Mouse (Mus musculus) myocyte (in vitro differentiated cells): ENCODE data around the gene Chl1. TPM values are rescaled to one million over a fixed set of nuclear protein-coding genes. Genes with fewer than 3 reads are reported as not detected.

Experiments
- H3K27me3 ChIP-seq: one replicate; pipeline ENCODE4 v1.6.1; 2011; ENCODE audit not compliant: control insufficient read depth, insufficient read depth, insufficient read length
- H3K36me3 ChIP-seq: one replicate; pipeline ENCODE4 v1.6.1; 2011; ENCODE audit not compliant: control insufficient read depth, insufficient read depth
- H3K4me2 ChIP-seq: one replicate; pipeline ENCODE4 v1.6.1; 2011; ENCODE audit warnings: low read depth, control low read depth
- H3K4me3 ChIP-seq: one replicate; pipeline ENCODE4 v1.5.1; 2011; ENCODE audit warnings: mild to moderate bottlenecking, control low read depth, moderate library complexity
- H3K79me2 ChIP-seq: one replicate; pipeline ENCODE4 v1.6.1; 2011; ENCODE audit not compliant: control insufficient read depth, insufficient read depth
- H3ac ChIP-seq: one replicate; pipeline ENCODE4 v1.6.1; 2011; ENCODE audit not compliant: control insufficient read depth, insufficient read length
- CEBPB ChIP-seq: IDR thresholded peaks from 2 replicates; pipeline ENCODE4 v1.6.1; 2011; ENCODE audit warnings: mild to moderate bottlenecking, moderate library complexity; ENCODE audit not compliant: poor library complexity, insufficient read depth, severe bottlenecking
- E2F4 ChIP-seq: IDR thresholded peaks from one replicate; pipeline ENCODE4 v1.6.1; 2011; ENCODE audit warnings: mild to moderate bottlenecking, control low read depth, moderate library complexity; ENCODE audit not compliant: insufficient read depth
- MAX ChIP-seq: IDR thresholded peaks from one replicate; pipeline ENCODE4 v1.6.1; 2011; ENCODE audit warnings: low read depth, mild to moderate bottlenecking, control low read depth
- MYOD1 ChIP-seq, 3 experiments: IDR thresholded peaks; one replicate each; pipeline ENCODE4 v1.6.1; 2011; ENCODE audit warnings: control low read depth in 2 of 3, low read depth in 2 of 3, mild to moderate bottlenecking in 2 of 3, moderate library complexity in 1 of 3; ENCODE audit not compliant: insufficient read length in 2 of 3, control insufficient read depth in 1 of 3
- MYOG ChIP-seq, 3 experiments: IDR thresholded peaks; one replicate each; pipeline ENCODE4 v1.6.1; 2011; ENCODE audit warnings: control low read depth in 2 of 3, low read depth in 2 of 3, mild to moderate bottlenecking in 2 of 3; ENCODE audit not compliant: insufficient read length in 2 of 3, control insufficient read depth in 1 of 3, insufficient read depth in 1 of 3
- POLR2A ChIP-seq: IDR thresholded peaks from one replicate; pipeline ENCODE4 v1.6.1; 2011; ENCODE audit warnings: low read depth, mild to moderate bottlenecking, control low read depth, moderate library complexity; ENCODE audit not compliant: insufficient read length
- POLR2AphosphoS2 ChIP-seq: IDR thresholded peaks from one replicate; pipeline ENCODE4 v1.6.1; 2011; ENCODE audit warnings: low read depth, control low read depth; ENCODE audit not compliant: insufficient read length
- REST ChIP-seq: IDR thresholded peaks from one replicate; pipeline ENCODE4 v1.6.1; 2011; ENCODE audit warnings: mild to moderate bottlenecking, control low read depth, moderate library complexity; ENCODE audit not compliant: insufficient read depth, insufficient read length
- SRF ChIP-seq: IDR thresholded peaks from one replicate; pipeline ENCODE4 v1.6.1; 2011; ENCODE audit warnings: low read depth; ENCODE audit not compliant: control insufficient read depth, insufficient read length
- TCF12 ChIP-seq: IDR thresholded peaks from one replicate; pipeline ENCODE4 v1.6.1; 2011; ENCODE audit warnings: mild to moderate bottlenecking, control low read depth; ENCODE audit not compliant: poor library complexity, insufficient read depth, severe bottlenecking
- TCF3 ChIP-seq: IDR thresholded peaks from one replicate; pipeline ENCODE4 v1.6.1; 2011; ENCODE audit warnings: low read depth, control low read depth; ENCODE audit not compliant: insufficient read length
- USF1 ChIP-seq: IDR thresholded peaks from one replicate; pipeline ENCODE4 v1.6.1; 2011; ENCODE audit warnings: low read depth, mild to moderate bottlenecking, control low read depth, moderate library complexity
- polyA plus RNA-seq: library from polyadenylated mRNA; unstranded; fragments of >200 nt; fragmentation: generic; extraction: Trizol; gene quantifications from one replicate; pipeline ENCODE4 v1.2.1, GENCODE M21; 2012; ENCODE audit warnings: missing spikeins

The Chl1 gene
- polyA plus RNA-seq, 1 experiment: not detected

GRCm38 (mm10) chr6:103602070-103602469 lies 91.7 kb downstream of the Chl1 start:
- Histone ChIP-seq H3K36me3 (no peaks in the 10 kb centered on the region), H3ac (no peak overlapping the region), H3K27me3 (no peaks in the 10 kb centered on the region), H3K4me2 (no peak overlapping the region), H3K79me2 (no peaks in the 10 kb centered on the region), H3K4me3 (no peak overlapping the region)
- no peak for TF ChIP-seq CEBPB
- no peak for TF ChIP-seq POLR2AphosphoS2
- no peak for TF ChIP-seq TCF12
- no peak for TF ChIP-seq E2F4
- TF ChIP-seq MYOD1 (IDR thresholded peaks at IDR 0.05; ENCODE audit: control insufficient read depth in 1 of 3, insufficient read length in 2 of 3, low read depth in 2 of 3): no peak
- TF ChIP-seq REST: no peak
- TF ChIP-seq TCF3: no peak
- no peak for TF ChIP-seq POLR2A
- TF ChIP-seq USF1: no peak
- TF ChIP-seq MYOG (IDR thresholded peaks at IDR 0.05; ENCODE audit: control insufficient read depth in 1 of 3, insufficient read depth in 1 of 3, insufficient read length in 2 of 3, low read depth in 2 of 3): no peak
- no peak for TF ChIP-seq SRF
- TF ChIP-seq MAX: no peak

- Histone ChIP-seq H3ac (no peak overlapping the region), H3K36me3 (no peaks in the 10 kb centered on the region), H3K27me3 (no peaks in the 10 kb centered on the region), H3K79me2 (no peaks in the 10 kb centered on the region), H3K4me2 (no peak overlapping the region), H3K4me3 (no peak overlapping the region)
- TF ChIP-seq TCF3: no peak
These were observed 100.3 kb downstream of the Chl1 start for GRCm38 (mm10) chr6:103610656-103611055.

- no peak for TF ChIP-seq POLR2A
- Histone ChIP-seq H3K27me3 (no peaks in the 10 kb centered on the region), H3ac (no peak overlapping the region), H3K4me2 (no peak overlapping the region), H3K36me3 (no peaks in the 10 kb centered on the region), H3K4me3 (no peak overlapping the region), H3K79me2 (no peaks in the 10 kb centered on the region)
These were observed 102.2 kb downstream of the Chl1 start for GRCm38 (mm10) chr6:103612626-103613025.

GRCm38 (mm10) chr6:103613714-103614113 lies 103.3 kb downstream of the Chl1 start:
- Histone ChIP-seq H3K4me2 (no peak overlapping the region), H3K36me3 (no peaks in the 10 kb centered on the region)
- TF ChIP-seq CEBPB: no peak
- no peak for TF ChIP-seq POLR2A
- no peak for TF ChIP-seq MYOG (IDR thresholded peaks at IDR 0.05; ENCODE audit: control insufficient read depth in 1 of 3, insufficient read depth in 1 of 3, insufficient read length in 2 of 3, low read depth in 2 of 3)
- TF ChIP-seq USF1: no peak
- no peak for TF ChIP-seq SRF
- no peak for TF ChIP-seq POLR2AphosphoS2
- TF ChIP-seq REST: no peak
- TF ChIP-seq E2F4: no peak
- no peak for TF ChIP-seq TCF12
- no peak for TF ChIP-seq MYOD1 (IDR thresholded peaks at IDR 0.05; ENCODE audit: control insufficient read depth in 1 of 3, insufficient read length in 2 of 3, low read depth in 2 of 3)
- no peak for TF ChIP-seq TCF3

GRCm38 (mm10) chr6:103615924-103616602 lies 105.7 kb downstream of the Chl1 start:
- TF ChIP-seq TCF12: no peak
- no peak for TF ChIP-seq SRF
- no peak for TF ChIP-seq E2F4
- TF ChIP-seq MYOD1 (IDR thresholded peaks at IDR 0.05; ENCODE audit: control insufficient read depth in 1 of 3, insufficient read length in 2 of 3, low read depth in 2 of 3): no peak
- no peak for TF ChIP-seq POLR2AphosphoS2
- TF ChIP-seq TCF3: no peak
- no peak for TF ChIP-seq CEBPB
- no peak for TF ChIP-seq MAX
- TF ChIP-seq USF1: no peak
- no peak for TF ChIP-seq POLR2A

More at GRCm38 (mm10) chr6:103613714-103614113, 103.3 kb downstream of the Chl1 start:
- Histone ChIP-seq H3ac (no peak overlapping the region), H3K4me3 (no peak overlapping the region), H3K27me3 (no peaks in the 10 kb centered on the region), H3K79me2 (no peaks in the 10 kb centered on the region)

GRCm38 (mm10) chr6:103620880-103621279 lies 110.5 kb downstream of the Chl1 start:
- H3K36me3 ChIP-seq: no peaks in the 10 kb centered on the region
- no peaks in the 10 kb centered on the region for H3K27me3 ChIP-seq
- no peaks in the 10 kb centered on the region for H3K79me2 ChIP-seq
- no peak overlapping the region for H3K4me3 ChIP-seq
- TF ChIP-seq TCF3: no peak
- H3K4me2 ChIP-seq: no peak overlapping the region
- no peak overlapping the region for H3ac ChIP-seq

More at GRCm38 (mm10) chr6:103615924-103616602, 105.7 kb downstream of the Chl1 start:
- H3ac ChIP-seq: no peak overlapping the region
- no peaks in the 10 kb centered on the region for H3K27me3 ChIP-seq
- no peaks in the 10 kb centered on the region for H3K36me3 ChIP-seq
- no peak overlapping the region for H3K4me3 ChIP-seq
- no peaks in the 10 kb centered on the region for H3K79me2 ChIP-seq
- no peak overlapping the region for H3K4me2 ChIP-seq
